Mouse (Mus musculus) liver, embryonic 14.5 days (tissue): Measurements from ENCODE around the gene Vps54. TPM values are rescaled to one million over a fixed set of nuclear protein-coding genes. Genes with fewer than 3 reads are reported as not detected.

Source experiments
- ATAC-seq: fragments of 200-750 bp; cut with Nextera tagmentation; 2 replicates; pipeline ENCODE4 v1.8.0; 2017; ENCODE audit warnings: moderate number of reproducible peaks, mild to moderate bottlenecking, moderate library complexity; ENCODE audit not compliant: insufficient read depth
- DNase-seq, 3 experiments: peaks; one replicate each; pipeline ENCODE4 v3.0.0-alpha.2; 2012 to 2013; ENCODE audit warnings: low read depth in 3 of 3, low spot score in 3 of 3
- H3K27ac ChIP-seq: fragments of 300-500 bp; sonication (generic); 2 replicates; pipeline ENCODE4 v1.5.1; 2014; ENCODE audit warnings: moderate library complexity, mild to moderate bottlenecking, control low read depth, inconsistent platforms
- H3K27me3 ChIP-seq: fragments of 300-500 bp; sonication (generic); 2 replicates; pipeline ENCODE4 v1.6.1; 2014; ENCODE audit warnings: mild to moderate bottlenecking, low read length, moderate library complexity; ENCODE audit not compliant: control insufficient read depth, insufficient read depth
- H3K36me3 ChIP-seq: fragments of 300-500 bp; sonication (generic); replicated peaks from 2 replicates; pipeline ENCODE4 v1.6.1; 2014; ENCODE audit warnings: low read depth; ENCODE audit not compliant: control insufficient read depth, insufficient read depth
- H3K4me1 ChIP-seq, 2 experiments: fragments of 200-500 bp in 1 of 2; fragments of 300-500 bp in 1 of 2; sonication (generic) in 1 of 2; replicated peaks; 2 replicates each; pipeline ENCODE4 v1.6.1; 2012 to 2014; ENCODE audit warnings: antibody characterized with exemption in 1 of 2, inconsistent platforms in 1 of 2, low read length in 1 of 2; ENCODE audit not compliant: control insufficient read depth in 2 of 2, insufficient read depth in 2 of 2
- H3K4me2 ChIP-seq: fragments of 300-500 bp; sonication (generic); 2 replicates; pipeline ENCODE4 v1.6.1; 2014; ENCODE audit warnings: low read depth, mild to moderate bottlenecking, control low read depth, moderate library complexity
- H3K4me3 ChIP-seq, 2 experiments: fragments of 200-500 bp in 1 of 2; fragments of 300-500 bp in 1 of 2; sonication (generic) in 1 of 2; 2 replicates each; pipeline ENCODE4 v1.5.1; 2012 to 2014; ENCODE audit warnings: low read depth in 2 of 2, low read length in 2 of 2, mild to moderate bottlenecking in 2 of 2, control low read depth in 1 of 2, inconsistent platforms in 1 of 2, moderate library complexity in 1 of 2; ENCODE audit not compliant: insufficient read depth in 1 of 2
- H3K9ac ChIP-seq: fragments of 300-500 bp; sonication (generic); replicated peaks from 2 replicates; pipeline ENCODE4 v1.6.1; 2014; ENCODE audit warnings: mild to moderate bottlenecking, control low read depth, moderate library complexity
- H3K9me3 ChIP-seq: fragments of 300-500 bp; sonication (generic); 2 replicates; pipeline ENCODE4 v1.6.1; 2016; ENCODE audit warnings: low read length, mixed read lengths; ENCODE audit not compliant: control insufficient read depth
- CTCF ChIP-seq: IDR thresholded peaks from 2 replicates; pipeline ENCODE4 v1.5.1; 2016; ENCODE audit warnings: antibody characterized with exemption, low read depth, control low read depth
- EP300 ChIP-seq: IDR thresholded peaks from 2 replicates; pipeline ENCODE4 v1.6.1; 2016; ENCODE audit warnings: antibody characterized with exemption, low read depth
- WGBS: fragments of 180-500 bp; shearing (Covaris S2); extraction: QIAGEN DNeasy Blood & Tissue Kit; methylation state at CpG from one replicate; pipeline ENCODE4 v1.1.7; 2014; ENCODE audit not compliant: insufficient replicate concordance; 5-methylcytosine and 5-hydroxymethylcytosine counted together
- microRNA counts: library from miRNA; unstranded; fragments of <30 nt; microRNA quantifications from one replicate; lab custom pipeline; 2016
- microRNA-seq: library from miRNA; unstranded; fragments of <30 nt; microRNA quantifications from one replicate; pipeline ENCODE4, GENCODE M21; 2016
- polyA plus RNA-seq, 2 experiments: library from polyadenylated mRNA; depleted of rRNA in 1 of 2; stranded (reverse) in 1 of 2; unstranded in 1 of 2; fragments of >200 nt; fragmentation: Nextera tagmentation in 1 of 2; extraction: Ambion mirVana in 1 of 2; gene quantifications; 2 replicates each; pipeline versions ENCODE4 v1.2.1 to v1.2.3; 2012 to 2014

Gene Vps54
- polyA plus RNA-seq, 2 experiments, result 4.4 to 7.6 TPM

- no peak for ATAC-seq
- peaks cover 12 to 14% of the 10 kb centered on the region in 2 experiments; a peak in 3 of 4 replicates for H3K4me1 ChIP-seq
- no peaks in the 10 kb centered on the region for H3K9me3 ChIP-seq
- H3K27ac ChIP-seq, result no peak overlapping the region
- H3K27me3 ChIP-seq, result peaks cover 8% of the 10 kb centered on the region
- DNase-seq, result peak in 1 of 3 experiments; percentile 13
- TF ChIP-seq CTCF (no peak), EP300 (0 out of 2 replicates have a peak, but pooled peaks have one; percentile 9)
- H3K9ac ChIP-seq, result peak overlapping the region; percentile 86; the same call in 1 of the 2 replicates
- peak overlapping the region; percentile 45 to 88 for H3K4me3 ChIP-seq
- WGBS, result 20% methylated on average over 9 of the region's 9 CpGs
- H3K4me2 ChIP-seq, result peak overlapping the region; percentile 93
- no peaks in the 10 kb centered on the region for H3K36me3 ChIP-seq
These were observed 130.4 kb downstream of the Vps54 start for GRCm38 (mm10) chr11:21369248-21370016.

GRCm38 (mm10) chr11:21370399-21371121 is 131.5 kb downstream of the Vps54 start:
- DNase-seq (peak; percentile 40 to 50 (median 42)), ATAC-seq (peak; percentile 80)
- Histone ChIP-seq H3K4me1 (peaks cover 12 to 14% of the 10 kb centered on the region in 2 experiments; a peak in 3 of 4 replicates), H3K27me3 (peaks cover 8% of the 10 kb centered on the region), H3K4me3 (peak overlapping the region; percentile 78 to 88), H3K9me3 (no peaks in the 10 kb centered on the region), H3K27ac (peak overlapping the region; percentile 44; the same call in 1 of the 2 replicates), H3K4me2 (peak overlapping the region; percentile 93), H3K9ac (peak overlapping the region; percentile 86), H3K36me3 (no peaks in the 10 kb centered on the region)
- TF ChIP-seq EP300 (no peak), CTCF (no peak)
- 0% methylated on average over 65 of the region's 69 CpGs for WGBS

MicroRNAs within 50 kb of the gene (microRNA counts, 519-probe panel; counts per million panel counts)
- 69.9 counts per million for microRNA mmu-miR-1933-3p (lab: Ali Mortazavi, UCI)
- microRNA mmu-miR-1933-5p (lab: Ali Mortazavi, UCI), result 69.9 counts per million

Small RNA genes lying within 50 kb of the gene (microRNA-seq; reads per million reads assigned to microRNA genes)
- gene Mir1933, result not detected

Other genes starting within 250 kb of the Vps54 start
- gene Peli1, start 148.0 kb upstream of the Vps54 start, polyA plus RNA-seq (2012; rRNA removed), result 4.0 and 5.7 TPM in 2 replicates
- gene Peli1, start 148.0 kb upstream of the Vps54 start, polyA plus RNA-seq (2014; fragmentation: Nextera tagmentation; extraction: Ambion mirVana), result 11.5 and 13.8 TPM in 2 replicates
- gene Ugp2, start 131.9 kb downstream of the Vps54 start, polyA plus RNA-seq (2012; rRNA removed), result 7.2 and 12.3 TPM in 2 replicates
- 31.6 and 32.5 TPM in 2 replicates for gene Ugp2, start 131.9 kb downstream of the Vps54 start, polyA plus RNA-seq (2014; fragmentation: Nextera tagmentation; extraction: Ambion mirVana)